Mouse (Mus musculus) layer of hippocampus, adult 8-10 months (tissue): ENCODE results near the gene Htra3. TPM values are rescaled to one million over a fixed set of nuclear protein-coding genes. Genes with fewer than 3 reads are reported as not detected.

ENCODE experiments used
- DNase-seq, 2 experiments: peaks; one replicate each; pipeline ENCODE4 v3.0.0; 2022; ENCODE audit warnings: low spot score in 2 of 2
- total RNA-seq, 4 experiments: library from RNA; stranded (reverse); gene quantifications; 2 replicates each; pipeline ENCODE4 v1.2.4; 2022

Htra3 gene
- total RNA-seq, 4 experiments from 2014 or later, result 4.8 to 11.1 (median 8.9) TPM

DNA sequence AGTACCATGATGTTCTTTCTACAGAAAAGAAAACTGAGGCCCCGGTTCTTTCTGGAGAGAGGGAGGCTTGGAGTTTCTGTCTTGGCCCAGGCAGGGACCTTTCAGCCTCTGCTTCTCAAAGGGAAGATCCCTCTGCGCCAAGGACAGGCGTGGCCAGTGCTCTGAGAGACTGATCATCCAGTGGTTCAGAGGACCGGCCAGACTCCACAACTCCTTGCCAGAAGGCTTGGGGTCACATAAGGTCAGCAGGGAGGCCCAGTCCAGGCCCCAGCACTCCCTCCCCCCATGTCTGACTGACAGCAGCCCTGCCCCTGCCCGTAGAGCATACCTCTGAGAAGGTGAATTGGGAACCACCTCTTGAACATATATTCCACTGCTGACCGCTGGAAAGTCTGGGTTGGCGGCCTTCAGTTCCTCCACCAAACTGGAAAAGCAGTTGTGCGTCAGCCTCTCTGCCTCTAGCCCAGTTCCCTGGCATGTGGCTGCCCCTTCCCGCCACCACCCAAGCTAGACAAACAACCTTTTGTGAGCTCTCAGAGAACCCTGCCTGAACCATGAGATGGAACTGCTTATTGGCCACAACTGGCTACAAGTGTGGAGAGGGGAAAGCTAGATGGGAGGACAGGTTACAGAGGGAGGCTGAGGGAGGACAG, 25.7 kb downstream of the Htra3 start:
- DNase-seq, result no peak

DNA sequence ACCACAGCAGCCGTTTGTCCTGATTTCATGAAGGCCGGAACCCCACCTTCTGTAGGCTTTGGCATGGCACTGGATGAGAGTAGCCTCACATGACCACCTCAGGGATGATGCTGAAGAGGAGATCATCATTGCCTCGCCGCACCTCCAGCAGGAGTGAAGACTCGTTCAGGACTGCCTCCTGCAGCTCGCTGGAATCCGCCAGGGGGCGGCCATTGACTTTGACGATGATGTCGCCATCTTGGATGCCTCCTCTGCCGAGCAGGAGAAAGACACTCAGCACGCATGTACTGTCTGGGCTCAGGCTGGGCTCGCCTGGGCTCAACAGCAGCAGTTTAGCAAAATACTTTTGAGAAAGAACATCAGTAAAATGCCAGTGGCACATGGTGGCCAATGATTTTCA, 26.7 kb downstream of the Htra3 start:
- DNase-seq, result no peak

DNA sequence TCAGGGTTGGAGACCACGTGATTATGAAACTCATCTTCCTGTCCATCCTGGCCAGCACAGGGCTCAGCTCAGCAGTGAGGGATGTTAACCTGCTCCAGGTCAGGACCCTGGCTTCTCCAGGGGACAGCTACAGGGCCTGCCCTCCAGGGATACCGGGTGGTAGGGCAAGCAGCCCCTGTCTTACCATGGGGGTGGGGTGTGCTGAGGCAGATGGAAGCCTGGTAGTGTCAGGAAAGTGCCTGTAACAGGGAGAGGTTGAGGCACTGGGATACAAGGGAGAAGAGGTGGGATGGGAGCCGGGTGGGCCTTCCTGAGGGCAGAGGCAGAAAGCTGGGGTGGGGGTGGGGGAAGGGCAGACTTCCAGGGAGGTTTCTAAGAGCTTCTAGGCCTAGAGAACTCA, 27.3 kb downstream of the Htra3 start:
- no peak for DNase-seq

DNA sequence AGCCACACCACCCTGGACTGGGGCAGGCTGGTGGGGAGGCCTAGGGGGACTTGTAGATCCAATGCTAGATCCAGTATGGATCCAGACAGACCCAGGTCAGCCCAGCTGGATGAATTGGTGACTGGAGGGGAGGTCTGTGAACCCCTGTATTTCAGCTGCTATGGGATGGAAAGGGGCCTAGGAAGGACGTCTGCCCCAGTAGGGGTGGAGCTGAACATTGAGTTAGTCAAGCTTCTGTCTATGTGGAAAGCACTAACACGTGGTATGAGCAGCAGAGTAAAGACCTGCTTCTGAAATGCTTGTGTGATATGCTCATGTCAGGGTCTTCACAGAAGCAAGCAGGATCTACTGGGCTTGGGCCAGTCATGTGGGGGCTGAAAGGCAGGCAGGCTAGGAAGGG, 31.4 kb downstream of the Htra3 start:
- DNase-seq, result no peak

DNA sequence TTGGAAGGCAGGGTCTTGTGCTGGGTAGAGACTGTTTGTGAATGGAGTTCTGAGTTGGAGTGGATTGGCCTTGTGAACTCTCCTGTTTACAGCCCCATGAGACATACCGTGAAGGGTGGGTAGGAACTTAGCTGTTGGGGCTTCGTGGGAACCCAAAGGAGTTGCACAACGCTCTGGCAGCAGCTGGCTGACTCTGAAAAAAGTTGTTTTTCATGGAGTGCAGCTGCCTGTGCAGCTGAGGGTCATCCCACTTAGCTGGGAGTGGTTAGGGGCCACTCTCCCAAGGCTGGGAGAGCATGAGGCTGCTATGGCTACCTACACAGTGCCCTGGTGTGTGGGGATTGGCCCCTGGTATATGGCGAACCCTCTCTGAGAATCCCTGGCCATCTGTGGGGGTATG, 32.0 kb downstream of the Htra3 start:
- no peak for DNase-seq

DNA sequence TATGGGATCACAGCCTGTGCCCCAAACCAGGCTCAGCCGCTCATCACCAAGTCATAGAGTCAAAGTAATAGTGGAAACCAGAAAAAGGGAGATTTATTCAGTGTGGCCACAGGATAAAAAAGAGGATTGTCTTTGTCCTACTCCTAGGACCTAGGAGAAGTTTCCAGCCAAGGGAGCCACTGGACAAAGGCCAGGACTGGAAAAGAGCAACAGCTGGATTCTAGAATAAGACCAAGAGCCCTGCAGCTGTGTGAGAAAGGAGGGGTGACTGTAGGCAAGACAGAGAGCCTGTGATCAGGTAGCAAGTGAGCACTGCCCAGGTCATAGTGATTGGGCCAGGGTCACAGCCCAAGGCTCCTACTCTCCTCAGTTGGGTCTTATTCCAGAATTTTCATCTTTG, 32.7 kb downstream of the Htra3 start:
- no peak for DNase-seq

DNA sequence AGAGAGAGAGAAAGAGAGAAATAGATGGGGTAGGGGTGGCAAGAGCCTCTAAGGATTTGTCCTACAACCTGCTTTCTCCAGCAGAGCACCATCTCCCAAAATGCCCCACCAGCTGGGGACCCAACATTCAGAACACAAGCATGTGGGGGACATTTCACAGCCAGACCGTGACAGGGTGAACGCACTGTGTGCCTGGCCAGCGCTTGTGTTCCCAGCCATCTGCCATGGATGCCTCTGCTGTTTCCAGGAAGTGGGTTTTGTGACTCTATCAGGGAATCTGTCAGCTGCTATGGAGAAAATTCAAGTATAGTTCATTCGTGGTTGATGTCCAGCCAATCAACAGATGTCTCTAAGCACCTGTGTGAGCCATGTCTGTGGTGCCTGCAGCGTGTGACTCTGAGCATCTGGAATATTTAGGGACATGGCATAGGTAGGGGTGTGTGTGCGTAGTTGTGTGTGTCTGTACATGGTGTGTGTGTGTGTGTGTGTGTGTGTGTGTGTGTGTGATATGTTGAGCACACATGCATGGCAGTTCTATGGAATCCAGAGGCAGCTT, 33.6 kb downstream of the Htra3 start:
- peak in 1 of 2 experiments; percentile 32 for DNase-seq

DNA sequence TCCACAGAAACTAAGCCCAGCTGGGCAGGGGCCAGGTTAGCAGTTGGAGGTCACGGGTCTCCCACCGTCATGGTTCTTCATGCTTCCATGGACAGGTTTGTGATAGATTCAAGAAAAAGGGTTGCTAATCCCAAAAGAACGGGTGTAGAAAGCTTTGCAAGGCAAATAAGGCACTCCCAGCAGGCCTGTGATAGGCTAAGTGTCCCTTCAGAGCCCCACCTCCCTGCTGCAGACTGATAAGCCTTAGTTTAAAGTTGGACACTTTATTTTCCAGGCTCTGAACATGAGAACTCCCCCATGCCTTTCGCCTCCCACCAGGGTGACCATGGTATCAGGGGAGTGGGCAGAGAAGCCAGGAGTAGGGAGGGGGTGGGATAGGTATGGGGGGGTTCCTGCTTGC, 35.5 kb downstream of the Htra3 start:
- DNase-seq, result no peak

DNA sequence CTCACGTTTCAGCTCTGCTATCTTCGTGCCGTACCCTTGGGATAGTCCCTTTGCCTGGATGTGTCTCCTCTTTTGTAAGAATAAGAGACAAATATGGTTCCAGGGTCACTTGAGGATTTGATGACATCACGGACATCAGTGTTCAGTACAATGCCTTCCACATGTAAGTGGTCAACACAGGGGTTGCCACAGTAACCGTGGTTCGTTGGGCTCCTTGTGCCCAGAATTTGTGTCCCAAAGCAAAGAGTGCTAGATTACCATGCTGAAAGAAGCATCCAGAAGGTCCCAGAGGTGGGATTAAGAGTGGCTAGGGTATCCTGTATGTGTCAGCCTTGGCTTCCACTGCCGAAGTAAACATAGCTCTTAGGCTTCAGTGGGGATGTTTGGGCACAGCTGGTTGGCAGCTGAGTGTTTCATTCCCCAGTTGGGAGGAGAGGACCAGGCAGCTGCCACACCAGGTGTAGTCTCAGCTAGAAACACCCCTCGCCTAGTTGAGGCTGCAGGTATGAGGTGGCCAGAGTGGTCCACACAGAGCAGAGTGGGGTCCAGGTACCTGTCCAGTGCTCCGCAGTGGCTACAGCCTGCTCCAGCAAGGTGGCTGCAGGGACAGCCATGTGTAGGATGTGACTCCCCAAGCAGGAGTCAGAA, 36.1 kb downstream of the Htra3 start:
- DNase-seq, result no peak

DNA sequence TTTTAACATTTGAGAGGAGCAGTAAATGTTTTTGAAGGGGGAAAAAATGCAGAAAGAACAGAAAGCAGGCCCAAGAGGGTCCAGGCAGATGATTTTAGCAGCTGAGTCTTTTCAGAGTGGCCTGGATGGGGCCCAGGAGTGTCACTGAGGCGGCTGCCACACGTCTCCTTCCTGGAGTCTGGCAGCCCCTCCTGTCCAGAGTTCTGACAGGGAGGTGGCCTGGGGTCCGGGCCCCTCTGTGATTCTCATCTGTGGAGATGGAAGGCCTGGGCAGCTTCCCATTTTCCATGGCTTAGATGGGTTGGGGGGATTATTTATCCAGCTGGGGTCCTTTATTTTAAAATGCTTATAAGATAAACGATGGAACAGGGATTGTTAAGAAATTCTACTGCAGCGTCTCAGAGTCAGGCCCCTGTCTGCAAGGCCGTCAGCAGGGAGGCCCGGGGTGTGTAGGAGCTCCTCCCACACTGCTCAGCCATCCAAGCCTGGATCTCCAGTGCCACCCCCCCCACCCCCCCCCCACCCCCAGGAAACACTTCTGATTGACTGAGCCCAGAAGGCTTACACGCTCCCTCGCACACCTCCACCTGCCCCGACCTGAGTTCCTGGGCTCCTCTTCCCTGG, 37.5 kb downstream of the Htra3 start:
- DNase-seq, result no peak

DNA sequence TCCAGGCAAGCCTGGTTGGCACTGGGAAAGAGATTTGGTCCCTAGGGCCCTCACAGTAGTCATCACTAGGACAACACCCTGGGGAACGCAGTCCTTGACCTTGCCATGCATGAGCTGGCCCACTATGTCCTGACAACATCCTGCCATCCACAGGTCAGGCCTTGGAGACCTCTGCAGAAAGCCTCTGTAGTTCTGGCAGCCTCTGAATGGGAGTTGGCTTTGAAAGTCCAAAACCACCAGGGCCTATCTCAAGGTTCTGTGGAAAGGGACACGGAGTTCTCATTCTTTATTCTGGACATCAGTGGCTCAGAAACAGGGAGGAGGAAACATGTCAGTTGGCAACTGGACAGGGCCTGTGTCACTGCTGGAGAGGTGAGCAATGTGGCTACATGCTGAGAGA, 43.6 kb downstream of the Htra3 start:
- no peak for DNase-seq

DNA sequence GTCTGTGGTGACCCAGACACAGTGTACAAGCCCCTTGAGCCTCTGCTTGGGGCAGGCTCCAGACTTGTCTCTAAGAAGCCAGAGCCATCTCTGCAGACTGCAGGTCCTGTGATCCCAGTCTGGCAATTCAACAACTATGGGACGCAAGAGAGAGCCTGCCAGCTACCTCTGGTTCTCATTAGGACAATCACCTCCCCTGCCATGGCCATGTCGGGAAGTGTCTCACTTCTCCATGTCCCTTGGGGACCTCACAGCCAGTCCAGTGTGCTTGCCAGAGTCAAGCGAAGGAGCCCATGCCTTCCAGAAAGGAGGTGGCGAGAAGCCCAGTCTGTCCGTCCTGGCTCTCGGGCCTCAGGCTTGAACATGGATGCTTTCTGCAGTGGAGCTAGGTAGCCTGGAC, 46.7 kb downstream of the Htra3 start:
- no peak for DNase-seq

DNA sequence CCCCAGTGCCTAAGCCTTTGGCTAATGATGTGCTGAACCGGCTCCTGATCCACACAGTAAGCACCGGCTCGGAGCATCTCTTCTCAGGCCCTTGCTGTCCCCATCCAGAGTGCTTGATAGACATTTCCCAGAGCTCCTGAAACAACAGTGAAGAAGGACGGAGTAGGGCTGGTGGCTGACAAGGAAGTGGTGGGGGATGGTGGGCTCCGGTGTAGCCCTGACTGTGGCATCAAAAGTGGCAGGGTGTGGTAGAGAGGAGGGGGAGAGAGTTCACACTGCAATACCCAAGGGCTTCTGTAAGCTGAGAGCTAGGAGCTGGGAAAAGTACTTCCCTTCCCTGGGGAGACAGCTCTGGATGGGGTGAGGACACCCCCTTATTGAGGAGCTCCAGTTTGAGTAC, 47.8 kb downstream of the Htra3 start:
- DNase-seq, result no peak

DNA sequence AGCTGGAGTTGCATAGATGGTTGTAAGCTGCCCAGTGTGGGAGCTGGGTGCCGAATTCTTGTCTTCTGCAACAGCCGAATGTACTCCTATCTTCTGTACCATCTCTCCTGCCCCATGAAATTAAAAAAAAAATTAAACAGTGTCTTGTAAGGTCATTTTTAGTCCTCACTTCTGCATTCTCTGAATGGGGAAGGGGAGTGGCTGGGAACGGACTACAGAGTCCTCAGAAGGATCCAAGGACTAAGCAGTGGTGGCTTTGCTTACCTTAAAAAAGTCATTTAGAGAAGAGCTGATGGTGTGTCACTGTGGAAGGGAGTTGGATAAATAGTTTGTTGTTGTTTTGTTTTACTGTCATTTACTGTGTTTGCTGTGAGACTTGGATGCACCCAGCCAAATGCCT, 48.4 kb downstream of the Htra3 start:
- DNase-seq, result no peak

DNA sequence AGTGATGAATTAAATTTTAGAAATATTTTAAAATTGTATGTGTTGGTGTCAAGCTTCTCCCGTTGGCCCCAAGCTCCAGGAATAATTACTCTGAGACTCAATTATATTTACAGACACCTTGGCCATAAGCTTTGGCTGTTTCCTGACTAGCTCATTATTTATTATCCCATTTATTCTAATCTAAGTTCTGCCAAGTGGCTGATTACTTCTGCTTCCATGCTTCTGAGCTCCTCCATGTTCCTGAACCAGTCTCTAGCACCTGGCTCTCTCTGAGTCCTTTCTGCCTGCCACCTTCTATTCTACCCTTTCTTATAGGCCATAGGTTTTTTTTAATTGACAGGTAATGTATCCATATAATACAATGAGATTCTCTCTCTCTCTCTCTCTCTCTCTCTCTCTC, 48.9 kb downstream of the Htra3 start:
- DNase-seq, result no peak

DNA sequence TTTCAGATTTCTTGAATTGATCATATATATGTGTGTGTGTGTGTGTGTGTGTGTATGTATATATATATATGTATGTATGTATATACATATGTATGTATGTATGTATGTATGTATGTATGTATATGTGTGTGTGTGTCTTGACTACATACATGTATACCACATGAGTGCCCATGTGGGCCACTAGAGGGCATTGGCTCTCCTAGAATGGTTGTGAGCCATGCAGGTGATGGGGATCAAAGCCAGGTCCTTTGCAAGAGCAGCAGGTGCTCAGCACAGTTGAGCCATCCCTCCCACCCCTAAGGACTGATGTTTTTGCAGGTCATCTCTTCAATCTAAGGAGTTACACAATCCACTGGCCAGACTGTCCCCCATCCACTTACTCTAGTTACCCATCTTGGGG, 50.2 kb downstream of the Htra3 start:
- DNase-seq, result no peak

DNA sequence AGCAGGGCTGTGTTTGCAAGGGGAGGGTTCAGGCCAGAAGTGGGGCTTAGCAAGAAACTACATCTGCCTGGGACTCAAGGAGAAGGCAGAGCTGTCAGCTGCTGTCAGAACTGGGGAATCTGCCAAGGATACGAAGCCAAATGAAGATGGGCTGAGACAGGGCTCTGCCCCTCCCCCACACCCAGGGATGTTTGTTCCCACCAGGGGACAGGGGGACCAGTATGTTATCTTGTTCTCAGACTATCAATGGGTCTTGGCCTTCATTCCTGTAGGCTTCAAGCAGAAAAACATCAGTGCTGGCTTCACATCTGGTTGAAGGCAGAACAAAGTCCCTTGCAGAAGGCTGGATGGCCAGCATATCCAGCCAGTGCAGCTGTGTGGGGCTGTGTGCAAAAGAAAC, 50.9 kb downstream of the Htra3 start:
- peak; percentile 41 to 54 for DNase-seq

DNA sequence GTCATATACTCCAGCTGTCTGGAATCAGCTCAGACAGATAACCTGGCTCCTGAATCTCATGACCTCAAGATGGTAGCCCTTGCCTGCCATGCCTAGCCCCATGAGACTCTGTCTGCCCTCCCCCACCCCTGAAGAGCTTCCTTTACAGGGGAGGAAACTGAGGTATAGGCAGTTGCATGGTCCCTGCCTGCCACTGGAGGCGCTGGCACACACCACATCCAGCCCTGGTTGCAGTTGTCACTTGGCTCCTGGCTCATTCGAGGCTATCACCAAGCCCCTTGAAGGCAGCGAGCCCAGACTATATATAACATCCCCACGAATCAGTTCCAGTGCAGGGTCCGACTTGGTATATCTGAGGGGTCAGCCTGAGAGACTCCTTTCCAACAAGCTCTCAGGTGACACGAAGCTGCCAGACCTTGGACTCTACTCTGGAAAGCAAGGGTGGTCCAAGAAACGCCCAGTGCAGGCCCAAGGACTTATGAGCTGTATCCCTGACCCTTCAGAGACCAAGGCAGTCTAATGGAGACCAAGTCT, 52.2 kb downstream of the Htra3 start:
- no peak for DNase-seq

DNA sequence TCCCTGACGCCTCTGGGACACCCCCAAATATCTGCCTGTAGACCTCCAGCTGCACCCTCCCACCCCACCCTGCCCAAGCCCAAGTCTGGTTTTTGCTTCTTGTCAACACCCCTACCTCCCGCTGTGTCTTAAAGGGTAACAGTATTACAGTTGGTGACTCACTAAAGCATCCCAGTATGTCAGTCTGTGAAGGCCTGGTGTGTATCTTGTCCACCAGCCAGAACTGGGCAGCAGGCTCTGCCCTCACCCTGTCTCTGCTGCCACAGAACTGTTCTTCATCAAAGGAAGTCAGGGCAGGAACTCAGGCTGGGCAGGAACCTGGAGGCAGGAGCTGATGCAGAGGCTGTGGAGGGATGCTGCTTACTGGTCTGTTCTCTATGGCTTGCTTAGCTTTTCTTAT, 53.2 kb downstream of the Htra3 start:
- DNase-seq, result no peak

DNA sequence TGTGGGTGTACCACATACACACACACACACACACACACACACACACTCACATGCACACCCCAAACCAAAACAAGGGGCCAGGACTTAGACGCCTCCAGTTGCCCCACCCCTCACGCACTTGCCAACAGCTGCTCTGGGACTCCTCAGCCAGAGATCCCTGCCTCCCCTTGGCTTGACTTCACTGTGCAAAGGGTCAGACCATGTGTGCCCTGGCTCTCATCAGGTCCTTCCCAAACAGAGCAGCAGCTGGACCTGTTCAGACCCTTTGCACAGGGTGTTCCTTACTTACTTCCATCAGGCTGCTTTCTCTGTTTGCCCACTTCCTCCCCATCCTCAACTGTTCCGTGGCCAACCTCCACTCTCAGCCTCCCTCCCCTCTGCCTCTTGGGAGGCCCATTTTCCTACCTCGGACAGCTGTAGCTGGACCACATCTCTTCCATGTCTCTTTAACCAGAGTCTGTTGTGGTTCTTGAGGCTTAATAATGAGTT, 54.8 kb downstream of the Htra3 start:
- no peak for DNase-seq

DNA sequence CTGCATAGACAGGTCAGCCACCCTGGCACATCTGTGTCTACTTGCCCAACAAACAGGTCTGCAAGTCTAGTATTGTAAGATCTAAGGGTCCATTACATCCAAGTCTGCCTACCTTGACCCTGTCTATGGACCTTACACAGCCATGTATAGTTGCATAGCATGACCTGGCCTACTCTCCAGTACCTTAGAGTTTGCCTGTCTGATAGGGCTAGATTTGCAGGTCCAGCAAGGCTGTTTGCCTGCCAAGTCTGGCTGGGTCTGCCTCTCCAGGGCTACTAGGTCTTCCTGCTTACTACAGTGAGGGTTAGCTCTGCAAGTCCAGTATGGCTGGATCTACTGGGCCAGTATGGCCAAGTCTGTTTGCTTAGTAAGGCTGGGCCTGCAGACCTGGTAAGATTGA, 55.8 kb downstream of the Htra3 start:
- DNase-seq, result no peak

DNA sequence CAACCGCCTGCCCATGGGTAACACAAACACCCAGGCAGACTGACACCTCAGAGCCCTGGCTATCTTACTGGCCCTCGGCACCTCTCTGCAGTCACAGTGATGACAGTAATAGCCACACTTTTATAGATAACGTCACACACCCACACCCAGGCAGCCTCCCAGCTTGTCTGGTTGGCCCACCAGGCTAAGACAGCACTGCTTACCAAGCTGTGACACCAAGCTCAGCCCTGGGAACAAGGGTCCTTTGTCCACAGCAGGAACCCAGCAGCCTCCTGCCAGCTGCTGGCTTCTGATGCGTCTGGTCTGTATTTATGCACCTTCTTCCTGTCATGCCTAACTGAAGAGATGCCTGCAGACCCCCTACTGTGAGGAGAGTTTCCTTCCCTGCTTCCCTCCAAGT, 58.5 kb downstream of the Htra3 start:
- DNase-seq, result no peak
